Mouse (Mus musculus) adrenal gland, adult 2 months (tissue): Measurements from ENCODE around the gene Kctd18. TPM values are rescaled to one million over a fixed set of nuclear protein-coding genes. Genes with fewer than 3 reads are reported as not detected.

Experiments
- DNase-seq: peaks from one replicate; pipeline ENCODE4 v3.0.0; 2021
- polyA plus RNA-seq: library from polyadenylated mRNA; depleted of rRNA; stranded (reverse); fragments of >200 nt; gene quantifications from 2 replicates; pipeline ENCODE4 v1.2.3, GENCODE M21; 2012
- total RNA-seq, 2 experiments: library from RNA; stranded (reverse); gene quantifications; 2 replicates each; pipeline ENCODE4 v1.2.3; 2021

Gene Kctd18
- total and polyA plus RNA-seq, 3 experiments = 4.2 to 10.9 (median 8.4) TPM

DNA sequence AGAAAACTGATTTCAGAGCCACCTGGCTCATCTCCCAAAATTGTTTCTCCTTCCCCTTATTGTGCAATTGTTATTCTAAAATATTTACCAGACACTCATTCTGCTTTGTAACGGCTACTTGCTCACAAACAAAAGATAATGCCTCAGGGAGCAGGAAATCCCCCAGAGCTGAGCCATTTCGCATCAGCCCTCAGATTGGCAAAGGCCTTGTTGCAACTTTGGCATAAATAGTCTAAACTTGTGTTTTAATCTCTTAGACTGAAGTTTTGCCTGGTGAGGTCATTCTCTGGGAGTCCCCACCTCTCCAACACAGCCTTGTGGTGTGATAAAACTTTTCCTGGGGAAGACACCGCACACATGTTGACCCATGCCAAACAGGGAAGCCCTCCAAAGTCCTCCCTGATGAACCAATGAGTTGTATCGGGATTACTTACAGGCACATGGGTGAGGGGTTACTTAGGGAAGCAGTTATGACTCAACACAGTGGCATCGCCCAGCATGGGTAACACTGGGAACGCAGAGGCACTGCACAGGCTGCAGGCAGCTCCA, 29.6 kb downstream of the Kctd18 start:
- peak; percentile 22 for DNase-seq

DNA sequence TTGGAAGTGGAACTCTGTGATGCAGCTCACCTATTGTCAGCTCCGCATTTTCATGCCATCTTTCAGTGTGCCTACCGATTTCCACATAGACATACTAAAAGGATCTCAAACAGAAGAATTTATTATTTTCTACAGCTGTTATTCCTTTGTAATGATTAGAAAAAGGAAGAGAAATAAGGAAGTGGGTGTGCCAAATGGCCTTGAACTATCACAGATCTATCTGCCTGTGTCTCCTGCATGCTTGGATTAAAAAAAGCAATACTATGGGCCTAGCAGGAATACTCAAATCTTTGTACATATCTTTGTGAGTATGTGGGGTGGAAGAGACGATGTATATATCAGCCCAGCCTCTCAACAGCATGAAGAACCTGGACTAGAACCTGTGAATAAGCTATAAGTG, 41.9 kb downstream of the Kctd18 start:
- no peak for DNase-seq

DNA sequence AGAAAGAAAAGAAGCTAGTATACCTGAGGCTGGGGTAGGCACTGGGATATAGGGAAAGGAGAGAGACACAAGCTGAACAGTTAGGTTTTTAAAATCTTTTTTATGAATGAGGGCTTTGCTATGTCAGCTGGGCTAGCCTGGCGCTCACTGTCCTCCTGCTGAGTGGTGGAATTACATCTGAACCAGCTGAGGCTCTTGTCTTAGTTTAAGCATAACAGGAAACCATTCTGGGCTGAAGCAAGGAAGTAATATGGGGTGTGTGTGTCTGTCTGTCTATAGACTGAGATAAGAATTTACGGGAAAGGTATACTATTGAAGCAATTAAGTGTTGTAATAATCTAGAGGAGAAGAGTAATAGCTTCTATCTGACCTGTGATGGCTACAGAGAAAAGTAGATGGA, 47.2 kb downstream of the Kctd18 start:
- no peak for DNase-seq

DNA sequence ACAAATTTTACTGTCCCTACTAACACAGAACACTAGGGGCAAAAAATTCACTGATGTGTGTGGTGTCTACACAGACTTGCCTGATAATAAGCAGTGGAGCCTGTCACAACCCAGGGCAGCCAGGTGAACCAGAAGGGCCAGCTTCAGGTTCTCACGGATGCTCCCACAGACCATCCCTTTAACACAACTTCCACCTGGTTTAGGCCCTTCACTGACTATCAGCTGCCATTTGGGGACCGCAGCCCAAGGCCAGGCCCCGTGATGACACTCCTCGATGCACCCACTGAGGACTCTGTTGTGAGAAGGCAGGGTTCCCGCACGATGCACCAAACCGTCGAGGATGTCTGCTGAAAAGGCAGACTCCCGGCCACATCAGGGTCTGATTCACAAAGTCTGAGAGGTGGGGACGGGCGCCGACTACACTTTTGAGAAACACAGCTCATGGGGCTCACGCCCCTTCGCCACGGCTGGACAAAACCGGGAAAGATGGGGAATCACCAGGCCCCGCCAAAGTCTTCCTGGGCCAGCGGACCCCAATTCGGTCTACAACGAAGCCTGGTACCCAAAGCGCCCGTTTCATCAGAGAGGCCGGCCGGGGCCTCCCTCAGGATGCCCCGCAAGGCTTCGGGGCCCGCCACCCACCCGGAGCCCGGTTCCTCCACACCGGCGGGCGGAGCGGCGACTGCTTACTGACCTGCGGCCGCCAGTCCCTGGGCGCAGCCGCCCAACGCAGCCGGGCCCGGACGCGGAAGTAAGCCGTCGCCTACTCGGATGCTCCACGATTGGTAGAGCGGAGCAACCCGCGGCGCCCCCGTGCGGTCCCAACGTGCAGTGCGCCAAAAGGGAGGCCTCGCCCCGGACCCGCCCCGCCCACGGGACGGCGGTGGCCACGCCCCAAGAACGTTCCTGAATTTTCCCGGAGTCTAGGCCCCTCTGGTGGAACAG, 49.2 kb downstream of the Kctd18 start:
- peak; percentile 97 for DNase-seq

DNA sequence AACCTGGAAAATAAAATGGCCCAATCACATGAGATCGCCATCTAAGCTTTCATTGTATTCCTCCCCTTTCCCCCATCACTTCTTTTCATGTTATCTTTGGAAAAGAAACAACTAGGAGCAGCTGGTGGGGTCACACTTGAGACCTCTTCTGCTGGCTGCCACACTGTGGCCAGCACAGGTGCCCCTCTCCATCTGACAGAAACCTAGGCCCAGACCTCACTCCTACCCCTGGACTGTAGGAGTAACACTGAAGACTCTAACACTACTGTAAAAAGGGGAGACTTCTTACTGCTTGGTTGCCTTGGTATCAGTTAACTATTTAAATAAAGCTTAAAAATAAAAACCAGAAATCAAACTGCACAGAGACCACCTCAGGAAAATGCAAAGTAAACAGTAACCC, 63.0 kb downstream of the Kctd18 start:
- DNase-seq = no peak

DNA sequence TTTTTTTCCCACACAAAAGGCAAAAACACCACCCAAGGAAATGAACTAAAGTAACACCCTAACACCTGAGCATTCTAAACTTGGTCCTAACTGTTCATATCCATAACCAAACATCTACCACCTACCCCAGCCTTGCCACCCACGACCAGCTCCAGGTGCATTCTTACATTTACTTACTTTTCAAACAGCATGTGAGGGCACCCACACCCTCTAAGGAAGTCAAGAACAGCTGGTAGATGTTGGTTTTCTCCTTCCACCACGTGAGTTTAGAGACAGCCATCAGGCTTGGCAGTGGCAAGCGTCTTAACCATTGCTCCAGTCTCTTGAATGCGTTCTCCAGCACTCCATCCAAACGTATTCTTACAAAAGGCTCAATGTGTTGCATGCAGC, 64.4 kb downstream of the Kctd18 start:
- no peak for DNase-seq

DNA sequence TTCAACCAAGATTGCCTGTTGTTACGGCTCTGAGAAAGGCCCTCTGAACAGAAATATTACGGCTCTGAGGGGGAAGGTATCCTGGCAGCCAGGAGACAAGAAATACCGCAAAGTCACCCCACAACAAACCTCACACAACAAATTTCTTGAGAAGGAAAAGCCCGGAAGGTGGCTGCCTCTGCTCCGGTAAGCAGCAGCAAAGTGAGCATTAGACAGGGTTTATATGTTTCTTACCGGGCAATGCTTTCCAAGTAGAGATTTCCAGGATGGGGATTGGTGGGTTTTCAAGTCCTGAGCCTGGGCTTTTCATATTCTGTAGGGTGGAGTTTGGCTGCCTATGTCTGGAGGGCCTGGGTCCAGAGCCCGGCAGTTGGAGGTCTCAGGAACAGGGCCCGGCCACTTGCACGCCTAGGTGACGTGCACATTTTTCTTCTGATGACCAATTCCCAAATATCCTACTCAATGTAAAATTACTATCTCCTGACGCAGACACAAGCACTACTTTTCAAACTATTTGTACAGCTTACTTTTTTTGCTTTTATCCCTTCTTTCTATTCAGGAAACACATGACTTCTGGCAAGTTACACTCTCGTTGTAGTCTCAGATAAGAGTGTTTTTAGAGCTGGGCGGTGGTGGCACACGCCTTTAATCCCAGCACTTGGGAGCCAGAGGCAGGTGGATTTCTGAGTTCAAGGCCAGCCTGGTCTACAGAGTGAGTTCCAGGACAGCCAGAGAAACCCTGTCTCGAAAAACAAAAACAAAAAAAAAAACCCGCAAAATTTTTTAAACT, 65.0 kb downstream of the Kctd18 start:
- DNase-seq = no peak

DNA sequence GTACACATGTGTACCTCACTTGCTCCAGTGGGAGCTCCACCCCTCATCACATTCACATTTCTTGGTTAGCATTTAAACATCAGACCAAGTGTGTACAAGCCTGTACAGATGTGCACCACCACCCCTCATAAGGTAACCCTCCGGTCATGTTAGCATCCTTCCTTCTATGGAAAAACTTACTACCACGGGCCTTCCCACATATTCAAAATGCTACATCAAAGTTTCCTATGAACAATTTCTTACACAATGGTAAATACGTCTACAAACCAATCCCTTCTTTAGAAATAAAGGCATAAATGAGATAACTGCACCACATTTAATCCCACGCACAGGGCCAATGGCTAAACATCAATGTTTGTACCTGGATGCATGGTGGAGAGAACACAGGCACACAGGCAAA, 66.2 kb downstream of the Kctd18 start:
- no peak for DNase-seq

DNA sequence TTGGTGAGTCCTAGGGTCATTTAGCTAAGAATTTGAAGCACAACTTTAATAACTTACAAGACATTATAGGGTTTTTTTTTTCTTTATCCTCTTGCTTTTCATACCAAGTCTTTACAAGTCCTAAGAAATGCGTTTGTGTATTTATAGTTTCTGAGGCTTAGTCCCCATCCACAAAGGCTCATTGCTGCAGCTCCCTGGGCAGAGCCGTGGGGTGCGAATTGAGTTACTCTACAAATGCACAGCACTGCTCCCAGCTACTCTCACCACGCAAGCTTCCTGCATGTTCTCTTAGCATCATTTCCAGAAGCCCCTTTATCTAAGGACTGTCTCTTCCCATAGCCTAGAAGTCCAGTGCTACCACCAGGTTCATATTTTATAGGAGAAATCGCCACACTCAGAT, 69.0 kb downstream of the Kctd18 start:
- no peak for DNase-seq

DNA sequence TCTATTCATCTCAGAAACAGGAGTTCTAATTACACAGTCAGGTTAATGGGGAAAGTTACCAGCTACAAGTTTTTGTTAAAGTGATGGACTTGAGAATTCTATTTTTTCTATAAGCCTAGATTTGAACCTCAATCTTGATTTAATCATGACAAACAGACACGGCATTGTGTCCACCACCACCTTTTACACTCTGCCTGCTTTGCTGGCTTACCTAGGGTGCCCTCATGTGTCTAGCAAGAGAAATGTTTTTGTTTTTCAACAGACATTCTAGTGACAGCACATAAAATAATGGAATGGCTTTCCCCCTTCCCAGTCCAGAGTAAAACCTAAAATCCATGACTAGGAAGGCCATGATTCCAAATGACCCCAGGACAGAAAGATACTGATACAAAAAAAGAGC, 69.6 kb downstream of the Kctd18 start:
- DNase-seq = no peak

DNA sequence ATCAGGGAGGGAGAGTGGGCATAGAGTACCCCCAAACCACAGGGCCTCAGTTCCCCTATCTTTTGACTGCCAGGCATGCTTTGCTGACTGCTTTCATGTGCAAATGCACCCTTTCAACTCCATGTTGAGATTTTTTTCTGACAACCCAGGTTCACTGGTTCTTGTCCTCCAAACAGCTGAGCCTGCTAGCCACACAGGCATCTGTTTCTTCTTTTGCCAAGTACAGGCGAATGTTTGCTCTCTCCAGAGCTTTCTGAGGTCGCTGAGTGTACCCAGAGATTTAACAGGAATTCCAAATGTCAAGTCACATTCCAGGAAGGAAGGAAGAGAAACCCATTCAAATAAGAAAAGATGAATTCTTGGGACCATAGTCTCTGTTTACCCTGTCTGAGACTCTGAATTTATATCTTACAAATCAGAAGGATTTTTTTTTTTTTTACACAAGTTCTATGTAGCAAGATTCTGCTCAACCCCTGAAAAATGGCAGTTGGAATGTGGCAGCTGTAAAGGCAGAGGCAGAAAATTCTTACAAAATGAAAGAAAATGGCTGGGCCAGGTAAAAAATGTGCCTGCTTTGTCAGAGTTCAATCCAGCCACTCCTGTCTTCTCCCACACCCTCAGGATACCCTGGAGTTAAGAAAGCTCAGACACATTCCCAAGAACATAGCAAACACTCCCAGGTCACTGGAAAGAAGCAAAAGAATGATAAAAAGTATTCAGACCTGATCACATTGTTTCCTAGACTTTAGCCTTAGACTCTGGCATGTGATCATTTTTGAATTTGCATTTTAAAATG, 71.0 kb downstream of the Kctd18 start:
- no peak for DNase-seq

DNA sequence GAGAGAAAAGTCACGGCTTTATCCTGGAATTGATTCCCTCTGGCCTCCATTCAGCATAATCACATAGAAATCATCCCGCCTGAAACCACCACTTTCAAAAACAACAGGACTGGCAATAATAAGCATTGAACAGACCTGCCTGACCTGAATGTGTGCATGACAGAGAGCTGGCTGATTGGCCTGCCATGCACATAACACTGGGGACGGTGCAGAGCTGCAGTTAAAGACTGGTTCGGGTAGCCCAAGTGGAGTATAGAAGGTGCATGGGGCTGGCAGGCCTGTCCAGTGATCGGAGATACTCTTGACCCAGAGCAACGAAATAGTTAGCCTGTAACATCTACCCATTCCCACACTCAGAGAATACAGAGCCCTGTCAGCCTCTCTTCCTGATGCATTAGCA, 76.5 kb downstream of the Kctd18 start:
- DNase-seq = no peak

DNA sequence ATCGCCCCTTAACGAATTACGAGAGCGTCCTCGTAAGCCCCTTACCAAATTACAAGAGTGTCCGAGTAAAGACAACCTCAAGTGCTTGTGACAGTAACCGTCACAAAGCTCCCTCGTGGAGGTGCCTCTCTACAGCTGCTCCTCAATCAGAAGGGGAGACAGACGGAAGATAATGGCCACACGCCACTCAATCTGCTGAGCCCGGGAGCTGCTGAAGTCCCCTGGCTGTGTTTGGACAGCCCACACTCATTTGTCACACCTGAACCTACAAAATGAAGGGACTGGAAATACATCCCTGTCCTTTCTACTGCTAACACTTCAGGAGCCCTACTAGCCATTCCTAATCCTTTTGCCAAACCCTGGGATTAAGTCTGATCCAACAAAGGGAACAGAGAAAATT, 77.0 kb downstream of the Kctd18 start:
- DNase-seq = no peak

DNA sequence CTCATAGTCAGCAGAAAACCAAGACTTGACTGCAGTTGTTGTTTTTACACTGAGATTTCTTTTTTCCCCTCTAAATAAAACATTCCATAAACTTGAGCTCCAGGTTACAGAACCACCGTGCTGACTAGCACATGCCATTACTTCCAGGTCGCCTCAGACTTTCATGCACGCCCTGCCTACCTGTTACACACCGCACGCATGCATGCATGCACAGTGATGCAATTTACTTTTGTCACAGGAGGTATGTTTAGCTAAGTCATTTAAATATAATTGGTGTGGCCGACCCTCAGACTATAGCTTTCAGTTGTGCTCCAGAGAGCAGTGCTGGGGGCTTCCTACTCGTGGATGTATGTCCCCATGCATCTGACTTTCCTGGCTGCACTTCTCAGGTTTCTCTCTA, 77.7 kb downstream of the Kctd18 start:
- no peak for DNase-seq

DNA sequence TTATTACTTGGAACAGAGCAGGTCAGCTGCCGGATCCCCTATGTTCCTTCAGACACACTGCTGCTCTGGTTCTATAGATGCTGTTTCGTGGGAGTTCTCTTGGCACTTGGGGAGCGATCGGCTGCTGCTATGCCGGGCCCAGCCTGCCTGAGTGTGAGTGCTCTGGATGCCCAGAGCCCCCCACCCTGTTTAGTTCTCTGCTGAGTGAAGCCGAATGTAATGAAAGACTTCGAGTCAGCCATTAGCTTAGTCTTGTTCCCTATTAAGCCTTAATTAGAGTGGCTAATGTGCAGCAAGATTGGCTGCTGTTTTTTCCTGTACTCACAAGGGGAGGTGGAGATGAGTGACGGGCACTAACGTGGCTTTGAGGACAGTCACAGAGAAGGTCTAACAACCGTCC, 78.1 kb downstream of the Kctd18 start:
- DNase-seq = no peak

DNA sequence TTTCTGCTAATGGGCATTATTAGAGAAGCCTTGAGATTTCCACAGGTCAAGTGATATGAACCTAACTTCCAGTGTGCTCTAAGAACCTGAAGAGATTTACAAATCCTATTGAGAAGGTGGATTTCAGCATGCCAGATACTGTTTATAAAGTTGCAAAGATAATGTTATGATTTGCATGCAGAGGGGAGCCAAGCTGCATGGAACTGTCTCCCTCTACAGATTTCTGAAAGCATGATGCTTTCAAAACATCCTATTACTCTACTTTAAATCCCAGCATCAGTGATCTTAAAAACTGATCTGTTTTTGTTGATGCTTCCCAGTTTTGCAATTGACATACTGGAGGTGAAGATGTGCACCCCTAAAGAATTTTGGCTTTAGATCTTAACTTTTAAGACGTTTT, 84.5 kb downstream of the Kctd18 start:
- no peak for DNase-seq

DNA sequence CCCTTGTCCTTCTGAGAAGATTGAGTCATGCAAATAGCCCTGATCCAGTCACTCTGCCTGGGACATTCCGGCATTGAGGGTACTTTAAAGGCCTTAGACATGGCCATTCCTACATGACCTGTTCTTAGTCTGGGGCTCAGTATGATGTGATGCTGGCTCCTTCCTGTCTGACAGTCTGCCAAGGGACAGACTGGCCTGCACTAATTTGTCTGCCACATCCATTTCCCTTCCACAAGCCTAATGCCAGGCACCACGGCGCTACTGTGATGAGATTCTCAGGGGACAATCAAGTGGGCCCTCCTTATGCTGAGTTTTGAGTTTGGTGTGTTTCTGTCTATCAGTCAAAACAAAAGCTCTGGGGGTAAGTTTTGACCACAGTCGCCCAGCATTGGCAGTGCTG, 100.2 kb downstream of the Kctd18 start:
- DNase-seq = no peak

DNA sequence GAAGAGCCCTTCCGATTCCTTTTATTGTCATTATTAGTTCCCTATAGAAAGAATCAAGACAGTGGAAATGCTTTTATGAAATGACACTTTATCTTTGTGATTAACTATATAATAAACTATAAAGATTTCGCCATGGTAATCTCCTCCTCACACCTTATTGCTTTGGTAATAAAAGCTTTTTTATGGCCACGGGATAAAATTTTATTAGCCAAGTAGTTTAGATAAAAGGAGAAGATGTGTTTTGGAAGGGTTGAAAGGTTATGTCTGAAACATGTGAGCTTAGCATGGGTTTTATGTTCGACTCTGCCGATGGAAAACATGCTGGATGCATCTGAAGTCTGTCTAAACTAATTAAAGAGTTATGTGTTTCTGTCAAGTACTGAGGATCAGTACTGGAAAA, 101.4 kb downstream of the Kctd18 start:
- DNase-seq = no peak

DNA sequence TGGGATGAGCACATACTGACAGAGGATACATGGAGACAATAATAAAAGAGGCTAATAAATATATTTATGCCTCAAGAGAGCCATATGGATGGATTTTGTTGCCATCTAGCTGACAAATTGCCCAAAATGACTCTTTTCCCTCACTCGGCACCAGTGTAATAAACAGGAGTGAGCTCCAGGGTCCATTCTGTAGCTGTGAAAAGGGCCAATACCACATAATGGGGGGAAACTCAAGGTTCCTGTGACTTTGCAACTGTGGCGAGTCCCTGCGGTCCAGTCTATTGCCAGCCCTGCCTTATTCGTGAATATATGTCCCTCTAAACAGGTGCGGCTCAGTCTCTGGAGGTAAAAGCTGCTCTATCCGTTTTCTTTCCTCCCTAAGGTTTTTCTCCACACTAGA, 107.2 kb downstream of the Kctd18 start:
- no peak for DNase-seq

DNA sequence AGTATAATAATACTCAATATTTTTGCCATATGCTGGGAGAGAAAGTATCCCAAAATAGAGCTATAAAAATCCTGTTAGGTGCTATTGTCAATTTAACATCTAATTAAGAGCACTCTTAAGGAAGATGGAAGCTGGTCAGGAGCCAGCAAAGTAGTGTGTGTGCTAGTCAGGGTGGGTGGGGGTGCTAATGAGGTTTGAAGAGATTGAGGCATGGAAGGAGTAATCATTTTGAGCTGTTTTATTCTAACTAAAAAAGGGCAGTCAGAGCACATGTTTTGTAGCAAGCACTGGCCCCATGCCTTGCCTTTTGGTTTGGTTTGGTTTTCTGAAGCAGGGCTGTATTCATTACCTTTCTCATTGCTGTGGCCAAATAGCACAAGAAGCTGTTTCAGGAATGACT, 112.4 kb downstream of the Kctd18 start:
- no peak for DNase-seq

DNA sequence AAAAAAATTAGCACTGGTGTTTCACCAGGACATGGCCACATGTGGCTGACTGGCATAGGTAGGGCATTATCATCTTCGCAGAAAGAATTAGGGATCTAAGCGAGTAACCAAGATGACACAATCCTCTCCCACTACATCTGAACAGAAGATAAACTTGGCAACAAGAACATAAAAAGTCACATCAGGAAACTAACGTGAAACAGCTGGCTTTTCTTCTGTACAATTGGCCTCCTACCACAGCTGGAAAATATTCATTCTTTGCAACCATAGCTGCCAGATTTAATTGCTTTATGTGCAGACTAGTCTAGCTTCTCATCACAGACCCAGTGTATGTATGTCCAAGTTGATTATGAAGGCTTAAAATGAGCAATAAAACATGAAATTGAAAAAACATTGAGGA, 112.8 kb downstream of the Kctd18 start:
- no peak for DNase-seq
